Mouse (Mus musculus) neutrophil, adult 59 days (primary cell): ENCODE measurements around the gene Rnf180. TPM values are rescaled to one million over a fixed set of nuclear protein-coding genes. Genes with fewer than 3 reads are reported as not detected.

Experiments
- total RNA-seq, 2 experiments: library from RNA; stranded (reverse); gene quantifications; 1 replicate in 1 of 2; 2 replicates in 1 of 2; pipeline ENCODE4 v1.2.4; 2023

Rnf180 gene
- under 1 TPM in 1 of 2 experiments, not detected in 1; 0.40 TPM for total RNA-seq

GRCm38 (mm10) chr13:105294715-105295114 lies at the start of gene Rnf180:
Rnf180 (minus strand) TSS chr13:105294815.

GRCm38 (mm10) chr13:105081862-105082261 lies 212.8 kb downstream of the Rnf180 start, which contains the start of gene 4933425L06Rik:
4933425L06Rik (plus strand) TSS chr13:105082122.

Other genes starting within 250 kb of the Rnf180 start
- under 1 TPM; 0.04 to 0.07 TPM for gene Rgs7bp, start 239.9 kb downstream of the Rnf180 start, total RNA-seq
- not detected for gene 4933425L06Rik, start 212.7 kb downstream of the Rnf180 start, total RNA-seq
- not detected for gene Htr1a, start 148.8 kb upstream of the Rnf180 start, total RNA-seq